Mouse (Mus musculus) lung, postnatal 0 days (tissue): Measurements from ENCODE around the gene Nudt2.

Experiments
- CTCF ChIP-seq: IDR thresholded peaks from 2 replicates; pipeline ENCODE4 v1.5.1; 2016; ENCODE audit warnings: antibody characterized with exemption, mild to moderate bottlenecking
- EP300 ChIP-seq: IDR thresholded peaks from 2 replicates; pipeline ENCODE4 v1.6.1; 2016; ENCODE audit warnings: antibody characterized with exemption, mild to moderate bottlenecking, control low read depth

GRCm38 (mm10) chr4:41502986-41503412 lies 38.0 kb downstream of the Nudt2 start, which contains the start of gene AI464131:
- TF ChIP-seq CTCF (peak; percentile 33; the same call in 1 of the 2 replicates), EP300 (no peak)
